Mouse (Mus musculus) lung, postnatal 0 days (tissue): ENCODE measurements around the gene March1.
"Not testable (repeated sequence)": the region's sequence is repeated elsewhere in the genome, so short reads cannot be mapped to it uniquely, and the experiment has no call there.

Source experiments
- CTCF ChIP-seq: IDR thresholded peaks from 2 replicates; pipeline ENCODE4 v1.5.1; 2016; ENCODE audit warnings: antibody characterized with exemption, mild to moderate bottlenecking
- EP300 ChIP-seq: IDR thresholded peaks from 2 replicates; pipeline ENCODE4 v1.6.1; 2016; ENCODE audit warnings: antibody characterized with exemption, mild to moderate bottlenecking, control low read depth

GRCm38 (mm10) chr8:66417591-66417990 lies 799.9 kb downstream of the March1 start:
- not testable (repeated sequence) for TF ChIP-seq EP300, CTCF
